Mouse (Mus musculus) hindbrain, embryonic 16.5 days (tissue): ENCODE data around the gene Lasp1. TPM values are rescaled to one million over a fixed set of nuclear protein-coding genes. Genes with fewer than 3 reads are reported as not detected.

Experiments
- ATAC-seq: fragments of 200-750 bp; cut with Nextera tagmentation; 2 replicates; pipeline ENCODE4 v1.8.0; 2017; ENCODE audit warnings: moderate TSS enrichment, moderate library complexity
- H3K27ac ChIP-seq: fragments of 300-500 bp; sonication (generic); 2 replicates; pipeline ENCODE4 v1.5.1; 2014; ENCODE audit warnings: low read depth, mild to moderate bottlenecking, control low read depth, low read length, moderate library complexity
- H3K27me3 ChIP-seq: fragments of 300-500 bp; sonication (generic); replicated peaks from 2 replicates; pipeline ENCODE4 v1.6.1; 2014; ENCODE audit warnings: low read length; ENCODE audit not compliant: control insufficient read depth, insufficient read depth
- H3K36me3 ChIP-seq: fragments of 300-500 bp; sonication (generic); 2 replicates; pipeline ENCODE4 v1.6.1; 2014; ENCODE audit warnings: mild to moderate bottlenecking, low read length, moderate library complexity, mixed read lengths; ENCODE audit not compliant: control insufficient read depth, insufficient read depth
- H3K4me1 ChIP-seq: fragments of 300-500 bp; sonication (generic); 2 replicates; pipeline ENCODE4 v1.6.1; 2014; ENCODE audit warnings: low read depth, low read length; ENCODE audit not compliant: control insufficient read depth, insufficient read depth
- H3K4me2 ChIP-seq: fragments of 300-500 bp; sonication (generic); 2 replicates; pipeline ENCODE4 v1.6.1; 2014; ENCODE audit warnings: mild to moderate bottlenecking, low read length, control low read depth, moderate library complexity
- H3K4me3 ChIP-seq: fragments of 300-500 bp; sonication (generic); 2 replicates; pipeline ENCODE4 v1.5.1; 2014; ENCODE audit warnings: mild to moderate bottlenecking, low read length, control low read depth, moderate library complexity
- H3K9ac ChIP-seq: fragments of 300-500 bp; sonication (generic); 2 replicates; pipeline ENCODE4 v1.6.1; 2014; ENCODE audit warnings: low read depth, mild to moderate bottlenecking, control low read depth, low read length, moderate library complexity
- H3K9me3 ChIP-seq: fragments of 300-500 bp; sonication (generic); 2 replicates; pipeline ENCODE4 v1.6.1; 2014; ENCODE audit warnings: mild to moderate bottlenecking, low read length, moderate library complexity; ENCODE audit not compliant: control insufficient read depth
- WGBS: fragments of 180-500 bp; shearing (Covaris S2); extraction: QIAGEN DNeasy Blood & Tissue Kit; methylation state at CpG from one replicate; pipeline ENCODE4 v1.1.7; 2014; 5-methylcytosine and 5-hydroxymethylcytosine counted together
- polyA plus RNA-seq: library from polyadenylated mRNA; unstranded; fragments of >200 nt; fragmentation: Nextera tagmentation; extraction: Ambion mirVana; gene quantifications from 2 replicates; pipeline ENCODE4 v1.2.1, GENCODE M21; 2015

Gene Lasp1
- polyA plus RNA-seq, 1 experiment from 2014 or later: 176 TPM

GRCm38 (mm10) chr11:97819923-97820322 is 21.1 kb downstream of the Lasp1 start:
- Histone ChIP-seq H3K27ac (no peak overlapping the region), H3K4me3 (no peak overlapping the region), H3K9me3 (no peaks in the 10 kb centered on the region), H3K36me3 (peaks cover 10% of the 10 kb centered on the region), H3K9ac (no peak overlapping the region), H3K4me2 (no peak overlapping the region), H3K4me1 (peaks cover 23% of the 10 kb centered on the region), H3K27me3 (no peaks in the 10 kb centered on the region)
- 76% methylated on average over 5 of the region's 5 CpGs for WGBS
- no peak for ATAC-seq

GRCm38 (mm10) chr11:97820840-97821239 is 22.0 kb downstream of the Lasp1 start:
- Histone ChIP-seq H3K27me3 (no peaks in the 10 kb centered on the region), H3K9ac (no peak overlapping the region), H3K36me3 (peaks cover 14% of the 10 kb centered on the region), H3K4me3 (no peak overlapping the region), H3K4me1 (peaks cover 23% of the 10 kb centered on the region), H3K27ac (no peak overlapping the region), H3K9me3 (no peaks in the 10 kb centered on the region), H3K4me2 (no peak overlapping the region)
- WGBS: 52% methylated on average over 4 of the region's 4 CpGs
- no peak for ATAC-seq

- no peaks in the 10 kb centered on the region for H3K9me3 ChIP-seq
- no peak for ATAC-seq
- H3K4me1 ChIP-seq: peaks cover 23% of the 10 kb centered on the region
- no peak overlapping the region for H3K27ac ChIP-seq
- H3K27me3 ChIP-seq: no peaks in the 10 kb centered on the region
- H3K4me2 ChIP-seq: no peak overlapping the region
- no peak overlapping the region for H3K4me3 ChIP-seq
- 89% methylated on average over 8 of the region's 8 CpGs for WGBS
- no peak overlapping the region for H3K9ac ChIP-seq
- peaks cover 16% of the 10 kb centered on the region for H3K36me3 ChIP-seq
Measured at GRCm38 (mm10) chr11:97821401-97822064, 22.7 kb downstream of the Lasp1 start.

- Histone ChIP-seq H3K36me3 (peaks cover 26% of the 10 kb centered on the region), H3K27ac (no peak overlapping the region), H3K9me3 (no peaks in the 10 kb centered on the region), H3K4me1 (peaks cover 17% of the 10 kb centered on the region), H3K27me3 (no peaks in the 10 kb centered on the region), H3K9ac (no peak overlapping the region), H3K4me3 (no peak overlapping the region), H3K4me2 (no peak overlapping the region)
- WGBS: 76% methylated on average over 20 of the region's 20 CpGs
- ATAC-seq: no peak
Measured at GRCm38 (mm10) chr11:97822840-97823603, 24.2 kb downstream of the Lasp1 start.

- Histone ChIP-seq H3K27me3 (no peaks in the 10 kb centered on the region), H3K4me2 (no peak overlapping the region), H3K9ac (no peak overlapping the region), H3K9me3 (no peaks in the 10 kb centered on the region), H3K4me3 (no peak overlapping the region), H3K36me3 (peaks cover 26% of the 10 kb centered on the region), H3K27ac (no peak overlapping the region), H3K4me1 (peaks cover 9% of the 10 kb centered on the region; the same call in 1 of the 2 replicates)
- ATAC-seq: no peak
- 96% methylated on average over 11 of the region's 11 CpGs for WGBS
Measured at GRCm38 (mm10) chr11:97824168-97824567, 25.4 kb downstream of the Lasp1 start.

GRCm38 (mm10) chr11:97824895-97825294 is 26.1 kb downstream of the Lasp1 start:
- H3K4me3 ChIP-seq: no peak overlapping the region
- H3K9ac ChIP-seq: no peak overlapping the region
- ATAC-seq: peak; percentile 31; the same call in 1 of the 2 replicates
- no peak overlapping the region for H3K4me2 ChIP-seq
- no peaks in the 10 kb centered on the region for H3K27me3 ChIP-seq
- H3K36me3 ChIP-seq: peaks cover 22% of the 10 kb centered on the region
- 60% methylated on average over 6 of the region's 6 CpGs for WGBS
- H3K27ac ChIP-seq: peak overlapping the region; percentile 30
- peaks cover 6% of the 10 kb centered on the region; the same call in 1 of the 2 replicates for H3K4me1 ChIP-seq
- H3K9me3 ChIP-seq: no peaks in the 10 kb centered on the region

GRCm38 (mm10) chr11:97825295-97825694 is 26.5 kb downstream of the Lasp1 start:
- H3K27ac ChIP-seq: peak overlapping the region; percentile 30
- peaks cover 22% of the 10 kb centered on the region for H3K36me3 ChIP-seq
- no peaks in the 10 kb centered on the region for H3K9me3 ChIP-seq
- peaks cover 5% of the 10 kb centered on the region; the same call in 1 of the 2 replicates for H3K4me1 ChIP-seq
- H3K4me2 ChIP-seq: no peak overlapping the region
- H3K4me3 ChIP-seq: no peak overlapping the region
- 86% methylated on average over 10 of the region's 10 CpGs for WGBS
- peak; percentile 37 for ATAC-seq
- H3K9ac ChIP-seq: no peak overlapping the region
- H3K27me3 ChIP-seq: no peaks in the 10 kb centered on the region

GRCm38 (mm10) chr11:97825971-97826370 is 27.2 kb downstream of the Lasp1 start:
- H3K9me3 ChIP-seq: no peaks in the 10 kb centered on the region
- no peak overlapping the region for H3K9ac ChIP-seq
- peaks cover 3% of the 10 kb centered on the region; the same call in 1 of the 2 replicates for H3K4me1 ChIP-seq
- no peak overlapping the region for H3K4me2 ChIP-seq
- H3K27me3 ChIP-seq: no peaks in the 10 kb centered on the region
- no peak overlapping the region for H3K27ac ChIP-seq
- 82% methylated on average over 9 of the region's 9 CpGs for WGBS
- peaks cover 22% of the 10 kb centered on the region for H3K36me3 ChIP-seq
- H3K4me3 ChIP-seq: no peak overlapping the region
- no peak for ATAC-seq

- ATAC-seq: no peak
Measured at GRCm38 (mm10) chr11:97826414-97826813, 27.6 kb downstream of the Lasp1 start.

More at GRCm38 (mm10) chr11:97826414-97826813, 27.6 kb downstream of the Lasp1 start:
- Histone ChIP-seq H3K4me1 (no peaks in the 10 kb centered on the region; the same call in 1 of the 2 replicates), H3K4me3 (no peak overlapping the region), H3K27ac (no peak overlapping the region), H3K9me3 (no peaks in the 10 kb centered on the region), H3K27me3 (no peaks in the 10 kb centered on the region), H3K9ac (no peak overlapping the region), H3K36me3 (peaks cover 22% of the 10 kb centered on the region), H3K4me2 (no peak overlapping the region)
- 72% methylated on average over 7 of the region's 7 CpGs for WGBS
